Mouse (Mus musculus) gastrocnemius, adult 8-10 months (tissue): ENCODE measurements around the gene Slc24a5. TPM values are rescaled to one million over a fixed set of nuclear protein-coding genes. Genes with fewer than 3 reads are reported as not detected.
"Not testable (repeated sequence)": the region's sequence is repeated elsewhere in the genome, so short reads cannot be mapped to it uniquely, and the experiment has no call there.

Experiments used
- DNase-seq, 2 experiments: peaks; one replicate each; pipeline ENCODE4 v3.0.0; 2022; ENCODE audit warnings: low spot score in 2 of 2
- total RNA-seq, 4 experiments: library from RNA; stranded (reverse); gene quantifications; 2 replicates each; pipeline ENCODE4 v1.2.4; 2022

The Slc24a5 gene
- not detected for total RNA-seq

DNA sequence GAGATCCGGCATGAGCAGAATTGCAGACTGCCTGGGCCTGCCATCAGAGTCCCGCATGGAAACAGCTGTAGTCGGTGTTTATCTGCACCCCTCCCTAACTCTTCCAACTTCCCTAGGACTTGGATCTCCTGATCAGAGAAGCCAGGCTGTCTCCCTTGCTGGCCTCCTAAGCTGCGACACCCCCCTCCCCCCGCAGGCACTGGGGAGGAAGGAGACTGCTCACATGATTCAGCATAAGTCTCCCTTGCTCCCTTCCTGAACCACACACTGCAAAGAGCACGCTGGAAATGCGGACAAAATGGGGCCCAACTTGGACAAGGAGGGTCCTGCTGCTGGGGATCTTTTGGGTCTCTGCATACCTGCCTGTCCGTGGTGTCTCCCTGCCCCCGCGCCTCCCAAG is at the start of gene Slc24a5:
TSS of gene Slc24a5 (plus strand) at position 231 of the 400 bp plus-strand sequence.
- DNase-seq: no peak

DNA sequence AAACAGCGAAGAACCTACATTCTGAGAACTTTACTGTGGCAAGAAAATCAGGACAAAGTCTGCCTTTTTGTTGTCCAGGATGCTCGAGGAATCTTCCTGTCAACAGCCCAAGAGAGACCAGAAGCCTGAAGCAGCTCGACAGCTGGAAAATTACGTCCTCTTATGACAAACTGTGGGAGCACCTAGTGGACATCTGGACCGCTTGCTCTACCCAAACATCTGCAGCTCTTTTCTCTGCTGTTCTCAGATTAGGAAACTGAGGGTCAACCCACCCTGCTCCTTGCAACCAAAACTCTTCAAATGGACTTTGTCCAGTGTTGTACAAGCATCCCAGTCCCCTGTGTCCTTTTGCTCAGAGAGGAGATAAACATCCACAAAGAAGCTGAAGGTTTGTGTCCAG is 43.5 kb upstream of the Slc24a5 start:
- peak; percentile 13 to 21 for DNase-seq

DNA sequence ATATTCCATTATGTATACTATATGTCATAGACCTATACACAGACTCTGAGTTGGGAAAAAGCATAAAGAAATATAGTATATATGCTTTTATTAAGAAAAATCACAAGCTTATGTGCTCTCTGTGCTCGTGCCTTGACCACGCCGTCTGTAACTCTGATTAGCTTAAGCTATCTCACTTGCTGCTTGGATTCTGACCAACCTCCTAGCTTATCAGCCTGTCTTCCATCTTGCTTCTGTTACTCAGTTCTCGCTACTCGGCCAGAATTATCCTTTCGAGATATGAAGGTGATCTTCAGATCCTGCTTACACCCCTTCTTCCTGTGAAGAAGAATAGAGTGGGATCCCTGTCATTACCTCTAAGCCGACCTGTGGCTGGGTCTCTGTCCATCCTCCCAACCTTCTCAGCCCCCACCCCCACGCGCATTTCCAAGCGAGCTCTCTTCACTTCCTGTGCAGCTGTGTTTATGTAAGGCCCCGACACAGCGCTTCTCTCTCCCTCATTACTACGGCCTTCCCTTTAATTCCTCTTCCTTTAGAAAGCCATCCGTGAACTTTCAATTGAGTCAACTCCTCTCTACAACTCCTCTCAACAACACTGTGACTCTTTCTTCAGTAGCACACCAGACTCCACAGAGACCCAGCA is 41.4 kb upstream of the Slc24a5 start:
- DNase-seq: no peak

DNA sequence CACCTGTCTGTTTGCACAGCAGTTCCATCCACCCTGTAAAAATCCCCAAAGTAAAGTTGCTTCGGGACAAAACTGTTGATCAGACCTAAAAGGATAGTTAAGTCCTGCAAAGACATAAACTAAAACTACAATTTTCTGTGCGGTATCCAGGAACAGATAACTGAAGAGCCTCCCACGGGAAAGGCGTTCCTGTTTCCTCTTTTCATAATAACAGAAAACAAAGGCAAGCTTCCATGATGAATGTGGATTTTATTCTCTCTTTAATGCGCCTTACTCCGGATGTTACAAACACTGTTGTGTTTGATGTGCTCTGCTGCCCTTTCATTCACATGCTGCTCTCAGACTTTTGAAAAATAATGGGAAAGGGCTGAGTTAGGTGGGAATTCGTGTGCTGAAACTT is 37.3 kb upstream of the Slc24a5 start:
- DNase-seq: no peak

DNA sequence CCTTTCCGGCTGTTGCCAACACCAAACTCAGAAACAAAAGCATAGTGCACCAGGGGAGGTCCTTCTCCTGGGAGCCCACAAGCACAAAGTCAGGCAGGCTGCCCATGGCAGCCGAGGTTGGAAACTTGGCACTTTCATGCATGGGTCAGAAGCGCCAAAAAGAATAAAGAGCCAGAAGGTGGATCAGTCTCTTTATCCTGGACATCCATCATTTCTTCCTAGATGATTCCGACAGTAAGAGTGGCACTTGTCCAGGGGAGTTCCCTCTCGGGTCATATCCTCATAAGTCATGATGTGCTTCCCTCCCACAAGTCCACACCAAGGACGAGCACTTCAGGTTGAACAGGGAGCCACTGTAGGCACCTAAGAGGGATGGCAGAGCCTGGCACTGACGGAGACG is 36.8 kb upstream of the Slc24a5 start:
- no peak for DNase-seq

DNA sequence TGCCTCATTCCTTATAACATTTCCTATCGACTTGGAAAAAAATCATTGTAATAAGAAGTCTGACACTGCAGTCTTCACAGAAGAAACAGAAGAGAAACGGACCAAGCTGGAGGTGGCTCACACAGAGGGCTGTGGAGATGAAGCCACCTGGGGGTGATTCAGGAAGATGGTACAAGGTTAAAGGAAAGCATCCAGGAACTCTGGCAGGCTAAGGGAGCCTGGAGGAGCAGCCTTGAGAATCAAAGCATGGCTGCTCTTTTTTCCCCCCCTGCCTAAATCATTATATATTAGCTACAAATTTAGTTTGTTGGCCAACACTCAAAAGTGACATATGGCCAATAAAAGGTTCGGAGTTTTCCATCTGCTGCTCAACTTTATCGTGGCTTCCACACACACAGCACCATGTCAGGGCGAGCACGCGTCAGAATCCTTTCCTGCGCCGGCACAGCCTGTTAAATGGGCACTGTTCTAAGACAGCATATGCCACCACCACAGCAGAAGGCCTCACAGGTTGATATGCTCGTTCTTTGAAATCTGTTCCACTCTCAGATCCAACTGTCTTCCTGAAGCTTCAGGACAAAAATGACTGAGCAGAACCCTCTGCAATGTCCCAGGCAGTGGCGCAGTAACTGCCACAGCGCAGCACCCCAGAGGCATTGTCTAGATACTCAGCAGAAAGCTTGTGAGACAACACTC is 36.2 kb upstream of the Slc24a5 start:
- no peak for DNase-seq

DNA sequence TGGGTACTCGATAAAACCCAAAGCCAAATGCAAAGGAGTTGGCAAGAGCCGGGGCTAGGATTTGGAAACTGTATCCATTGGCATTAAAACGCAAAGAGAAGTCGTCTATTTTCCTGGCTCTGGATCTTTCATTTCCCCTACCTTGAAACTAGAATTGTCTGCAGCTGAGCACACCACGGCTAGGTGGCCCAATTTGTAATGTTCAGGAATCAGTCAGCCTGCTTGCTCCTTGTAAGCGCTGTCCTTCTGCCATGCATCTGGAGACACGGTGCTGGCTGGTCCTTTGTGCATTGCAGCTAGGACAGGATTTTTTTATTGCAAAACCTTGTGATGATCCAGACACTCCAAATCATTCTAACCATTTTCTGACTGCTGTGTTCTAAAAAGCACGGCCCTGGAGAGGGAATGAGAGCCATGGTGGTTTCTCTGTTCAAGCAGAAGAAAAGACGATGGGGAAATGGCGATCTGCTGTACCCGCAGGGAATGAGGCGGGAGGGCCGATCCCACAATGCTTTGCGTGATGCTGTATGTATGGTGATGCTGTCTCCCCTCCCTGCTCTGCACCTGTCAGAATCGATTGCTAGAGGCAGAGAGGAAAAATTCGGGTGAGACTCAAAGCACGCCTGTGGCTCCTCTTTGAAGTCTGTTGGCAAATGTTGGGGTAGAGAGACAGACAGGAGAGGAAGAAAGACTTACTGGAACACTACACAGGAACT is 35.5 kb upstream of the Slc24a5 start:
- no peak for DNase-seq

DNA sequence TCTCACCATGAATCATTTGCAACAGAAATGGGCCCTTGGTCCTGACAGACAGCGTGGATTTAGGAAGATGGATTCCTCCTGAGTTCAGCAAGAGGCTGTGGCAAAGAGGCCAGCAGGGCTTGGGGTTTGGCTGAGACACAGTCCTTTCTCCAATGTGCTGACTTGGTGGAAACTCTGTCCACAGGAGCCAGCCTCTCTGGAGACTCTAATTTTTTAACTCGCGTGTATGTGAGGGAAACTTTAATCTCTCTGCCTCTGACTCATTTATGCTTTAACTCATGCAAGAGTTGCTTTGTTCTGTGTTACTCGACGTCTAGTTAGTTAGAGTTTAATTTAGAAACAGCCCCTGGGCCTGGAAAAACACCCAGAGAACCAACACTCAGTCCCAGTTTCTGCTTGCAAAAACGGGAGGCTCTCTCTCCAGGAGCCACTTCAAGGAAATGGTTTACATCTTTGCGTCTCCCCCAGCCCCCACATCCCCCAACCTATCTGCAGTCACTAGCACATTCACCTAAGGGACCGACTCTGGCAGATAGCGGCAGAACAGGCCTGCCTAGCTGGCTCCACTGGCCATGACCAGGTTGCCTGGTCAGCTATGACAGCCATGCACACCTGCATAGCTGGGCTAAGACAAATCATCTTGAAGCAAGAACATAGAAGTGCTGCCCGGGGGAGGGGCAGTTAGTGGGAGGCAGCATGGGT is 34.7 kb upstream of the Slc24a5 start:
- DNase-seq: no peak

DNA sequence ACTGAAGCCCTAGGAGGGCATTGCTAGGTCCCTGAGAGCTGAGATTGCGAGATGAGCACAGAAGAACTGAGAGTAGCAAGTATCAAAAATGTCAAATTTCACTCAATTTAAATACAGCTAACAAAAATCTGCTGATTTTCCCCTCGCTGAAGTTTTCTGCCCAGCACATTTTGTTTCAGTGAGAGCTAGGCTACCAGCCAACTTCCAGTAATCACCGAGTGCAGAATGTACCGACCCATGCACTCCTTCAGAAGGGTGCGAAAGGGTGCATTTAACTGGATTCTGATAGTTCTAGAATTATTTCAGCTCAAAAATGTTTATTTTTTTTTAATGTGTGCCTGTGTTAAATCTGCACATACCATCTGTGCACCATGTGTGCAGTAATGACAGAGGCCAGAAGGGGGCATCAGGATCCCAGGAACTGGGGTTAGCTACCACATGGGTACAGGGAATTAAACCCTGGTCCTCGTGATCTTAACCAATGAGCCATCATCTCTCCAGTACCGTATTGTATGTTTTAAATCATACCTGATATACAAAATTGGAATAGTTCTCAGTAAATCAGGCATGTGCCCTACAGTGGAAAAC is 12.5 kb upstream of the Slc24a5 start:
- no peak for DNase-seq

DNA sequence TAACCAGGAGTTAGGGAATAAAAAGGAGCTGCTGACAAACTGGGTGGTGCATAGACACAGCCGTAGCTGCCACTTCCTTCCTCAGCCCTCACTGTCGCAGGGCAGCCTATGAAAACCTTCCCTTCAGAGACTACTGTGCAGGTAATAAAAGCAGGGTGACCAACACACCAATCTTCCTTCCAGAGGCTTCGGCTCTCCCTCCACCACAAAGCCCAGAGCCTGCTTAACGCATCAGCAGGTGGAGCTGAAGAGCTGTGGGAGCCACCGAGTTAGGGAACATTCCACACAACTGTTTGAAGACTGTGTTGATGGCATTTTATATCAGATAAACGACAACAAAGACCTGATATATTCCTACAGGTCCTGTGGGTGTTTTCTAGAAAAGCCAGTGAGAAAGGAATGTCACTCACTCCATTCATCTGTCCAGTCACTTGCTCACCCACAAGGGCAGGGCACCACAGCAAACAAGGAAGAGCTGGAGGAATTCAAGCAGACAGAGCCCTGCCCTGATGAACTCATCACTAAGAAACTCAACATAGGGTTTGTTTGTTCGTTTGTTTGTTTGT is 10.6 kb upstream of the Slc24a5 start:
- no peak for DNase-seq

DNA sequence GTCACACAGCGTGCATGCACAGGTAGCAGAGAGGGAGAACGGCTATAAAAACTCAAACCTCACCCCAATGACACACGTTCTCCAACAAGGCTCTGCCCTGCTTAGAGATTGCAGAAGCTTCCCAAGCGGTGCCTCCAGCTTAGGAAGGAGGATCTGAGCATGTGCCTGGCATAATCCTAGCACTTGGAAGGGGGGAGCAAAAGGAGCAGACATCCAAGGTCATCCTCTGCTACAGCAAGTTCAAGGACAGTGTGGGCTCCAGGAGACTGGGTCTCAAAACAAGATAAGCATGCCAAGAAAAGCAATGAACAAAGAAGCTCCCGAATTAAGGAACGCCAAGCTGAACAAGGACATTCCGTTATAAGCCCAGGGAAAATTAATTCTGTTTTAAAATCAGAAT is 6.5 kb upstream of the Slc24a5 start:
- DNase-seq: no peak

DNA sequence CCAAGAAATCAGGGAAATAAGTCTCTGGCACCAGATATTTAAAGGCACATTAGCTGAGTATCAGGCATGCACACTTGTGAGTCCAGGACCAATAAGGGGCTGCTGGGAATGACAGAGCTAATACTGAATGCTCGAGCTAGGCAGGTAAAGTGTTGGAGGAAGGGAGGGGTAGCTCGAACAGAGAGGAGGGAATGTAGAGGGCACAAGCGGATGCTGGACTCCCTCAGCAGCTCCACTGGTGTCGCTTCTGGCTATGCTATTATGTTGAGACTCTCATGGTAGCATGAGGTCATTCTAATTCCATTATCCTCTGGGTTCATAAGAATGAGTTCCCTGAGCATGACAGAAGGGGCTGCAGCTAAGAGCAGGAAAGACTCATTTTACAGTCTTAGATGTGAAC is 5.0 kb upstream of the Slc24a5 start:
- DNase-seq: no peak

DNA sequence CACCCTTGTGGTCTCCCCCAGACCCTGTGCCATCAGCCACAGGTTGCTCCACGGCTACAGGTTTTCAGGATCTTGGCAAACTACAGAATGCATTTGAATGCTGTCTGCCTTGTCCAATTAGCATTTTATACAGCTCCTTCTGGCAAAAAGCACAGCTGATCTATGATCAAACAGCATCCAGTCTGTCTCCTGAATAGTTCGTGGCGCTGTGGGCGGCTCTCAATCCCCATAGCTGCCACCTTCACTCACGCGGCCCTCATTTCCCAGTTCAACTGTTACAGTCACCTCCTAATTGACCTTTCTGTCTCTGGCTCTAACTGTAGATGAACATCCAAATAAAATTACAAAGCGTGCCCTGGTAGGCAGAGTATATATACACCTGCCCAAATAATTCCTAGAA is 551 bp upstream of the Slc24a5 start:
- no peak for DNase-seq

DNA sequence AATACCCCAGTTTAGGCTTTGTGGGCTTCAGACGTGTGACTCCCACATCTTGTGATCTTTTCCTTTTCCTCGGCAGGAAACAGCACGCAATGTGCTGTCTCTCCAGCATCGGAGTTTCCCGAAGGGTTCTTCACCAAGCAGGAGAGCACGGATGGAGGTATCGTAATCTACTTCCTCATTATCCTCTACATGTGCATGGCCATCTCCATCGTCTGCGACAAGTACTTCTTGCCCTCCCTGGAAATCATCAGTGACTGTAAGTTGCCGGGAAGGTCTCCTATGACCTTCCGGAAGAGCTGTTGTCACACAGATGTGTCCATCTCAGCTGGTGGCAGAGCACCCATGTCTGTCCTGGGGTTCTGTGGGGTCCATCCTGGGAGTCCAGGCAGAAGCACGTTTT is 772 bp downstream of the Slc24a5 start:
- DNase-seq: no peak

DNA sequence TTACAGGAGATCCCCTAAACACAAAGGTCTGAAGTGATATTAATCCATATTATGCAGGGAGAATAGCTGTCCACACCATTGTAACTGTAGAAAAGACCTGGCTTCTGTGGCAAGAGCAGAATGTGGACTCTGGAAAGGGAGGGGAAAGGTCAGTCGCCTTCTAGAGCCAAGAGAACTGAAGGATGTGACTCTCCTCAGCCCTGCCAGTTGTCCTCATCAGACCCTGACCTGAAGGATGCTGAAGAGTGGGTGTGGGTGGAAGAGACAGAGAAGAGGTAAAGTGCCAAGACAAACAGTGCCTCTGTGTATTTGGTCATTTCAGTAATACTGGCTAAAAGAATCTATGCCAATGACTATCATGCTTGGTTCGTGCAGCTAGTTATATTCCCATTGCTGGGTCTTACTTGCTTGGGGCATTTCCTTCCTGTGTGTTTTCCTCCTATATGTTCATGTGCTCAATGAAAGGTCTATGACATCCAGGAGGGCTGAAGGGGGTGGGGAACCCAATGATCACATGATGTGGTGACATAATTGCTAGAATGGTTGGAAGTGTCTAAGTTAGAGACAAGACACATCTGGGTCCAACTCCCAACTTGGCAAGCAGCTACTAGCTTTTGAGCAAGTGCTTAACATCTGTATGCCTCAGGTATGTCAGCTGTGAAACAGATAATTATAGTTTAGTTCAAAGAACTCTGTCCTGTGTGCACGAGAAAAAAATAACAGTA is 5.3 kb downstream of the Slc24a5 start:
- DNase-seq: no peak

DNA sequence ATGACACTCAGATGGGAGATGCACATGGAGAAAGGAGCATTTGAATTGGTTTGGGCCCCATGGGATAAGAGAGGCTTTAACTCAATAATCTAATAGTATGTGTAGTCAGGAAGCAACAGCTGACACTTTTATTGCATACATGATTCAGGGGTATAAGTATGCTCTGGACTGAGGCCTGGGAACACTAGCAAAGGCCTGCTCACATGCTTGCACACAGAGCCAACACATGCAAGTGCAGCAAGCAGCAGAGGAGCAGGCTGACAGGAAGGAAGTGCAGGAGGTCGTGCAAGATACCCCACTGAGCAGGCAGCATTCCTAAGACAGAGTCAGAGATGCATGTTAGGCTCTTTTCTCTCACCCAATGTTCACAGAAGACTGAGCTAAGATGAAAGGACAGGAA is 16.0 kb downstream of the Slc24a5 start:
- DNase-seq: no peak

DNA sequence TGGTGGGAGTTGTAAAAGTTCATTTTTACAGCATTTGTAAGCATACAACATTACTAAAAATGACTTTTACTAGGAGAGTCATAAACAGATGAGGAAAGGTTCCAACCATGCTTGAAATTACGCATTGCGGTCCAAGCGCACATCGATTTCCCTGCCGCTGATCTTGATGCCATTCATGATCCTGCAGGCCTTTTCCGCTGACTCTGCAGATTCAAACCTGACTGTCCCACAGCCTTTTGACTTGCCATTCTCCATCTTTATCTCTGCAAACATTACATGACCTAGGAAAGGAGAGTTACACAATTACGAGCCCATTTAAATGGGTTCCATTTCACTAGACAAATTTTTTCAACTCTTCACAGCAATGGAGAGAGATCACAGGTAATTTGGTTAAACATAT is 20.8 kb downstream of the Slc24a5 start:
- DNase-seq: no peak

DNA sequence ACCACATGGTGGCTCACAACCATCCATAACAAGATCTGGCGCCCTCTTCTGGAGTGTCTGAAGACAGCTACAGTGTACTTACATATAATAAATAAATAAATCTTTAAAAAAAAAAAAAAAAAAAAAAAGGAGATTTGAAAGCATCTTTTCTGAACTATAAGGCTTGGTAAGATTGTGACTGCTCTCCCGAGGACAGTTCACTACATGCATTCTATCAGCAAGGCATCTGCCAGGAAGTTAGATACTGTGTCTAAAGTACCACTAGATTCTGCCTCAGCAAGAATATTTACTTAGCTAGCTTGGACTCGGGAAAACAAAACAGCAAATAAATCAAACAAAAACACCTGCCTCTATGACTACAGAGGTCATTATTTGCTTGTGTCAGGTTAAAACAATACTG is 24.2 kb downstream of the Slc24a5 start:
- not testable (repeated sequence) for DNase-seq

DNA sequence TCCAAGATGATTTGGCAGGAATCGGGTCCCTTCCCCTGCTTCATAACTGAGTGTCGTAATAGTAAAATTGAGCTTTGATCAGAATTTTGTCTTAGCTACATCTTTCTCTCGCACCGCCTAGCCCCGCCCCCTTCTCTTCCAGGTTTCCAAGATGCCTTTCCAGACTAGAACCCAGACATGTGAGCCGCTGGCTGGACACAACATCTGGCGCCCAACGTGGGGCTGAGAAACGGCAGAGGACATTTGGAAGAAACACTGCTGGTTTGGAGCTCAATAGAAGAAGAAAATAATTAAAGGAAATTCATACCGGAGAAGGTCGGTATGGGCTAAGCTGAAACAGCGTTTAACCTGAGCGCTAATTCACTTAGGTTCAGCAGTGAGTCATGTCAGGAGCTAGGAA is 36.6 kb downstream of the Slc24a5 start:
- not testable (repeated sequence) for DNase-seq

DNA sequence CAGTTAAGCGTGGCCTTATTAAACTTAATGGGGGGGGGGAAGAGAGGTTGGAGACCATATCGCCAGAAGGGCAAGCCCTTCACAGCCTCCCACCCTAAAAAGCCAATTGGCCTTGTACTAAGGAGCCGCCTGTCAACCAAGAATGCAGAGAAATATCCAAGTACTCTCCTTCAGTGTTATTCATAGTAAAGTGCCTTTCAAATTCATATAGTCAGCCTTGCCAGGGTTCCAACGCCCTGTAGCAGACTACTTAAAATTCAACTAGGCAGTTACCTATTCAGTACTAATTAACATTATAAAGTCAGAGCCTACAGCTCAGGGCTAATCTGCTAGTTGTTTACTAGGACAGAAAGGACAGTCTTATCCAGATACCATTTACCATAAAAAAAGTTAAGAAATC is 38.6 kb downstream of the Slc24a5 start:
- DNase-seq: not testable (repeated sequence)
